Mouse (Mus musculus): ENCODE data around the gene Stk39. TPM values are rescaled to one million over a fixed set of nuclear protein-coding genes. Genes with fewer than 3 reads are reported as not detected.

Gene Stk39
- polyA plus RNA-seq, 1 experiment = 5.0 TPM

GRCm38 (mm10) chr2:68364181-68364900 lies 107.7 kb downstream of the Stk39 start:
- WGBS = 32% methylated on average over 12 of the region's 12 CpGs
- DNase-seq (ENCODE audit: low read depth, low spot score) = no peak

GRCm38 (mm10) chr2:68363159-68363558 lies 108.9 kb downstream of the Stk39 start:
- DNase-seq (ENCODE audit: low read depth, low spot score) = no peak
- WGBS = 62% methylated on average over 4 of the region's 4 CpGs

- 77% methylated on average over 5 of the region's 5 CpGs for WGBS
- DNase-seq (ENCODE audit: low read depth, low spot score) = no peak
Observed at GRCm38 (mm10) chr2:68361701-68362100, 110.4 kb downstream of the Stk39 start.

- 5% methylated on average over 6 of the region's 6 CpGs for WGBS
- peak; percentile 24 for DNase-seq (ENCODE audit: low read depth, low spot score)
Observed at GRCm38 (mm10) chr2:68350621-68351020, 121.4 kb downstream of the Stk39 start.

- DNase-seq (ENCODE audit: low read depth, low spot score) = peak; percentile 25
- WGBS = 59% methylated on average over 24 of the region's 24 CpGs
Observed at GRCm38 (mm10) chr2:68349593-68350383, 122.3 kb downstream of the Stk39 start.

- WGBS = 93% methylated on average over 12 of the region's 12 CpGs
- DNase-seq (ENCODE audit: low read depth, low spot score) = no peak
Observed at GRCm38 (mm10) chr2:68348966-68349365, 123.1 kb downstream of the Stk39 start.

- WGBS = 69% methylated on average over 8 of the region's 8 CpGs
- DNase-seq (ENCODE audit: low read depth, low spot score) = no peak
Observed at GRCm38 (mm10) chr2:68346606-68347237, 125.3 kb downstream of the Stk39 start.

- DNase-seq (ENCODE audit: low read depth, low spot score) = no peak
- WGBS = 77% methylated on average over 9 of the region's 9 CpGs
Observed at GRCm38 (mm10) chr2:68345269-68345668, 126.8 kb downstream of the Stk39 start.

- DNase-seq (ENCODE audit: low read depth, low spot score) = no peak
- 93% methylated on average over 4 of the region's 4 CpGs for WGBS
Observed at GRCm38 (mm10) chr2:68343751-68344150, 128.3 kb downstream of the Stk39 start.

- WGBS = 88% methylated on average over 7 of the region's 7 CpGs
- DNase-seq (ENCODE audit: low read depth, low spot score) = no peak
Observed at GRCm38 (mm10) chr2:68342122-68342646, 129.9 kb downstream of the Stk39 start.

GRCm38 (mm10) chr2:68336913-68337312 lies 135.2 kb downstream of the Stk39 start:
- no peak for DNase-seq (ENCODE audit: low read depth, low spot score)
- 85% methylated on average over 6 of the region's 6 CpGs for WGBS

- 94% methylated on average over 5 of the region's 5 CpGs for WGBS
- DNase-seq (ENCODE audit: low read depth, low spot score) = no peak
Observed at GRCm38 (mm10) chr2:68334945-68335344, 137.1 kb downstream of the Stk39 start.

- WGBS = 65% methylated on average over 5 of the region's 5 CpGs
- DNase-seq (ENCODE audit: low read depth, low spot score) = no peak
Observed at GRCm38 (mm10) chr2:68325306-68325705, 146.8 kb downstream of the Stk39 start.

GRCm38 (mm10) chr2:68321230-68321629 lies 150.8 kb downstream of the Stk39 start:
- WGBS = 86% methylated on average over 5 of the region's 5 CpGs
- no peak for DNase-seq (ENCODE audit: low read depth, low spot score)

GRCm38 (mm10) chr2:68320670-68321069 lies 151.4 kb downstream of the Stk39 start:
- DNase-seq (ENCODE audit: low read depth, low spot score) = no peak
- 65% methylated on average over 10 of the region's 10 CpGs for WGBS

- DNase-seq (ENCODE audit: low read depth, low spot score) = no peak
- WGBS = 85% methylated on average over 5 of the region's 5 CpGs
Observed at GRCm38 (mm10) chr2:68318452-68318851, 153.6 kb downstream of the Stk39 start.

- 88% methylated on average over 9 of the region's 9 CpGs for WGBS
- no peak for DNase-seq (ENCODE audit: low read depth, low spot score)
Observed at GRCm38 (mm10) chr2:68317895-68318294, 154.2 kb downstream of the Stk39 start.

- DNase-seq (ENCODE audit: low read depth, low spot score) = peak; percentile 11
- 18% methylated on average over 2 of the region's 2 CpGs for WGBS
Observed at GRCm38 (mm10) chr2:68317452-68317851, 154.6 kb downstream of the Stk39 start.

- 85% methylated on average over 11 of the region's 11 CpGs for WGBS
Observed at GRCm38 (mm10) chr2:68315258-68315657, 156.8 kb downstream of the Stk39 start.

GRCm38 (mm10) chr2:68310121-68310520 lies 161.9 kb downstream of the Stk39 start:
- WGBS = 87% methylated on average over 3 of the region's 3 CpGs
- DNase-seq (ENCODE audit: low read depth, low spot score) = no peak

More at GRCm38 (mm10) chr2:68315258-68315657, 156.8 kb downstream of the Stk39 start:
- DNase-seq (ENCODE audit: low read depth, low spot score) = no peak

Measured in large intestine, adult 2 months (tissue).